Mouse (Mus musculus) bone marrow, adult 2 months (tissue): ENCODE measurements at regions not wholly inside any gene's neighbourhood (a gene's known extent, or its start where the extent isn't known, plus 50 kb on each side); places are given as distances from the start of the nearest gene placed in this dataset.

ENCODE experiments used
- CTCF ChIP-seq: fragments of 200-500 bp; IDR thresholded peaks from 2 replicates; pipeline ENCODE4 v1.5.1; 2011; ENCODE audit warnings: low read length, control low read depth; ENCODE audit not compliant: control insufficient read depth, insufficient read depth
- POLR2A ChIP-seq: fragments of 200-500 bp; IDR thresholded peaks from 2 replicates; pipeline ENCODE4 v1.6.1; 2011; ENCODE audit warnings: low read depth, mild to moderate bottlenecking, control low read depth, low read length, borderline replicate concordance; ENCODE audit not compliant: control insufficient read depth

- TF ChIP-seq CTCF: no peak
- TF ChIP-seq POLR2A: no peak
These were observed 439.5 kb downstream of the Rapgef2 start for GRCm38 (mm10) chr3:78846617-78847318.
